Mouse (Mus musculus) liver, embryonic 14.5 days (tissue): ENCODE measurements at regions not wholly inside any gene's neighbourhood (a gene's known extent, or its start where the extent isn't known, plus 50 kb on each side); places are given as distances from the start of the nearest gene placed in this dataset.

Experiments
- ATAC-seq: fragments of 200-750 bp; cut with Nextera tagmentation; 2 replicates; pipeline ENCODE4 v1.8.0; 2017; ENCODE audit warnings: moderate number of reproducible peaks, mild to moderate bottlenecking, moderate library complexity; ENCODE audit not compliant: insufficient read depth
- DNase-seq, 3 experiments: peaks; one replicate each; pipeline ENCODE4 v3.0.0-alpha.2; 2012 to 2013; ENCODE audit warnings: low read depth in 3 of 3, low spot score in 3 of 3
- H3K27ac ChIP-seq: fragments of 300-500 bp; sonication (generic); 2 replicates; pipeline ENCODE4 v1.5.1; 2014; ENCODE audit warnings: moderate library complexity, mild to moderate bottlenecking, control low read depth, inconsistent platforms
- H3K27me3 ChIP-seq: fragments of 300-500 bp; sonication (generic); 2 replicates; pipeline ENCODE4 v1.6.1; 2014; ENCODE audit warnings: mild to moderate bottlenecking, low read length, moderate library complexity; ENCODE audit not compliant: control insufficient read depth, insufficient read depth
- H3K36me3 ChIP-seq: fragments of 300-500 bp; sonication (generic); replicated peaks from 2 replicates; pipeline ENCODE4 v1.6.1; 2014; ENCODE audit warnings: low read depth; ENCODE audit not compliant: control insufficient read depth, insufficient read depth
- H3K4me1 ChIP-seq, 2 experiments: fragments of 200-500 bp in 1 of 2; fragments of 300-500 bp in 1 of 2; sonication (generic) in 1 of 2; replicated peaks; 2 replicates each; pipeline ENCODE4 v1.6.1; 2012 to 2014; ENCODE audit warnings: antibody characterized with exemption in 1 of 2, inconsistent platforms in 1 of 2, low read length in 1 of 2; ENCODE audit not compliant: control insufficient read depth in 2 of 2, insufficient read depth in 2 of 2
- H3K4me2 ChIP-seq: fragments of 300-500 bp; sonication (generic); 2 replicates; pipeline ENCODE4 v1.6.1; 2014; ENCODE audit warnings: low read depth, mild to moderate bottlenecking, control low read depth, moderate library complexity
- H3K4me3 ChIP-seq, 2 experiments: fragments of 200-500 bp in 1 of 2; fragments of 300-500 bp in 1 of 2; sonication (generic) in 1 of 2; 2 replicates each; pipeline ENCODE4 v1.5.1; 2012 to 2014; ENCODE audit warnings: low read depth in 2 of 2, low read length in 2 of 2, mild to moderate bottlenecking in 2 of 2, control low read depth in 1 of 2, inconsistent platforms in 1 of 2, moderate library complexity in 1 of 2; ENCODE audit not compliant: insufficient read depth in 1 of 2
- H3K9ac ChIP-seq: fragments of 300-500 bp; sonication (generic); replicated peaks from 2 replicates; pipeline ENCODE4 v1.6.1; 2014; ENCODE audit warnings: mild to moderate bottlenecking, control low read depth, moderate library complexity
- H3K9me3 ChIP-seq: fragments of 300-500 bp; sonication (generic); 2 replicates; pipeline ENCODE4 v1.6.1; 2016; ENCODE audit warnings: low read length, mixed read lengths; ENCODE audit not compliant: control insufficient read depth
- CTCF ChIP-seq: IDR thresholded peaks from 2 replicates; pipeline ENCODE4 v1.5.1; 2016; ENCODE audit warnings: antibody characterized with exemption, low read depth, control low read depth
- EP300 ChIP-seq: IDR thresholded peaks from 2 replicates; pipeline ENCODE4 v1.6.1; 2016; ENCODE audit warnings: antibody characterized with exemption, low read depth
- WGBS: fragments of 180-500 bp; shearing (Covaris S2); extraction: QIAGEN DNeasy Blood & Tissue Kit; methylation state at CpG from one replicate; pipeline ENCODE4 v1.1.7; 2014; ENCODE audit not compliant: insufficient replicate concordance; 5-methylcytosine and 5-hydroxymethylcytosine counted together

- no peak overlapping the region for H3K4me2 ChIP-seq
- H3K9me3 ChIP-seq: no peaks in the 10 kb centered on the region
- H3K36me3 ChIP-seq: no peaks in the 10 kb centered on the region
- no peak overlapping the region for H3K4me3 ChIP-seq
- H3K27me3 ChIP-seq: no peaks in the 10 kb centered on the region
- ATAC-seq: no peak
- TF ChIP-seq CTCF: no peak
- TF ChIP-seq EP300: no peak
- DNase-seq: no peak
- no peak overlapping the region for H3K27ac ChIP-seq
- H3K4me1 ChIP-seq: peaks cover 0 to 4% of the 10 kb centered on the region in 2 experiments; a peak in 1 of 4 replicates
- no peak overlapping the region for H3K9ac ChIP-seq
- WGBS: 31% methylated on average over 9 of the region's 9 CpGs
Observed at GRCm38 (mm10) chr3:149110831-149111230, 120.5 kb upstream of the Adgrl2 start.

GRCm38 (mm10) chr3:149105709-149106450, 115.5 kb upstream of the Adgrl2 start:
- Histone ChIP-seq H3K9ac (no peak overlapping the region), H3K4me1 (peaks cover 0 to 5% of the 10 kb centered on the region in 2 experiments; a peak in 1 of 4 replicates), H3K27ac (no peak overlapping the region), H3K27me3 (no peaks in the 10 kb centered on the region), H3K9me3 (no peaks in the 10 kb centered on the region), H3K36me3 (no peaks in the 10 kb centered on the region), H3K4me3 (no peak overlapping the region), H3K4me2 (no peak overlapping the region)
- TF ChIP-seq CTCF: no peak
- TF ChIP-seq EP300: no peak
- WGBS: 60% methylated on average over 13 of the region's 13 CpGs
- DNase-seq (no peak), ATAC-seq (no peak)

- H3K9me3 ChIP-seq: no peaks in the 10 kb centered on the region
- H3K4me2 ChIP-seq: no peak overlapping the region
- H3K36me3 ChIP-seq: no peaks in the 10 kb centered on the region
- ATAC-seq (no peak), DNase-seq (no peak)
- no peak overlapping the region for H3K9ac ChIP-seq
- no peak overlapping the region for H3K4me3 ChIP-seq
- WGBS: 70% methylated on average over 4 of the region's 4 CpGs
- H3K27ac ChIP-seq: no peak overlapping the region
- H3K4me1 ChIP-seq: peaks cover 0 to 5% of the 10 kb centered on the region in 2 experiments; a peak in 1 of 4 replicates
- no peaks in the 10 kb centered on the region for H3K27me3 ChIP-seq
- TF ChIP-seq EP300: no peak
- no peak for TF ChIP-seq CTCF
Observed at GRCm38 (mm10) chr3:149105181-149105580, 114.8 kb upstream of the Adgrl2 start.

DNA sequence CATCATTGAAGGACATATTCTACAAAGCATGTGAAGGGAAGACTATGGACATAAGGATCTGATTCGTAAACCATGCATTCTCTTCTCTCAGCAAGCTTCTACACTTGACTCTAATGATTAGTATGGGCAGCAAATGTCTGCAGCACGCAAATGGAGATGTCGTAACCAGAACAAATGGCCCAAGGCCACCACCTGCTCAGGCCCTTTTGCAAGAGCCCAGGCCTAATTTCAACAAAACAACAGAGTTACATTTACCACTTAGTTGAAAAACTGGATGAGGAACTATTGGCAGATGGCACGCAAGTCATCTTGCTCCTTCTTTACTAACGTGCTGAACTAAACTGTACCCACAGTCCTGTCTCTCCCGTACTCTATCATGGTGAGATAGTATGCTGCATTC, 113.7 kb upstream of the Adgrl2 start:
- H3K4me3 ChIP-seq: no peak overlapping the region
- ATAC-seq: no peak
- DNase-seq: no peak
- no peaks in the 10 kb centered on the region for H3K36me3 ChIP-seq
- WGBS: 60% methylated on average over 6 of the region's 6 CpGs
- no peak overlapping the region for H3K27ac ChIP-seq
- no peaks in the 10 kb centered on the region for H3K9me3 ChIP-seq
- H3K9ac ChIP-seq: no peak overlapping the region
- TF ChIP-seq EP300: no peak
- no peak for TF ChIP-seq CTCF
- no peaks in the 10 kb centered on the region for H3K27me3 ChIP-seq
- H3K4me2 ChIP-seq: no peak overlapping the region
- H3K4me1 ChIP-seq: peaks cover 0 to 5% of the 10 kb centered on the region in 2 experiments; a peak in 1 of 4 replicates

- DNase-seq: no peak
- Histone ChIP-seq H3K4me3 (no peak overlapping the region), H3K36me3 (no peaks in the 10 kb centered on the region), H3K9me3 (no peaks in the 10 kb centered on the region), H3K4me2 (no peak overlapping the region), H3K27me3 (no peaks in the 10 kb centered on the region), H3K27ac (no peak overlapping the region), H3K9ac (no peak overlapping the region), H3K4me1 (peaks cover 0 to 5% of the 10 kb centered on the region in 2 experiments; a peak in 1 of 4 replicates)
- ATAC-seq: no peak
- TF ChIP-seq CTCF (no peak), EP300 (no peak)
- 55% methylated on average over 3 of the region's 3 CpGs for WGBS
Observed at GRCm38 (mm10) chr3:149103469-149103868, 113.1 kb upstream of the Adgrl2 start.
